Mouse (Mus musculus) embryonic facial prominence, embryonic 14.5 days (tissue): ENCODE results near the gene Echs1. TPM values are rescaled to one million over a fixed set of nuclear protein-coding genes. Genes with fewer than 3 reads are reported as not detected.
A peak's percentile ranks its signal among the peaks of the same experiment; 100 is the strongest.

Source experiments
- ATAC-seq: fragments of 200-750 bp; cut with Nextera tagmentation; 2 replicates; pipeline ENCODE4 v1.8.0; 2017; ENCODE audit warnings: low read depth, moderate number of reproducible peaks, moderate TSS enrichment
- DNase-seq: peaks from one replicate; pipeline ENCODE4 v3.0.0-alpha.2; 2015; ENCODE audit warnings: low spot score
- H3K27ac ChIP-seq: fragments of 300-500 bp; sonication (generic); replicated peaks from 2 replicates; pipeline ENCODE4 v1.5.1; 2014; ENCODE audit warnings: low read depth, mild to moderate bottlenecking, low read length, moderate library complexity
- H3K27me3 ChIP-seq: fragments of 300-500 bp; sonication (generic); replicated peaks from 2 replicates; pipeline ENCODE4 v1.6.1; 2014; ENCODE audit warnings: low read length; ENCODE audit not compliant: control insufficient read depth, insufficient read depth
- H3K36me3 ChIP-seq: fragments of 300-500 bp; sonication (generic); 2 replicates; pipeline ENCODE4 v1.6.1; 2014; ENCODE audit warnings: low read length, mixed read lengths; ENCODE audit not compliant: control insufficient read depth, insufficient read depth
- H3K4me1 ChIP-seq: fragments of 300-500 bp; sonication (generic); 2 replicates; pipeline ENCODE4 v1.6.1; 2014; ENCODE audit warnings: antibody characterized with exemption, low read length; ENCODE audit not compliant: control insufficient read depth, insufficient read depth
- H3K4me2 ChIP-seq: fragments of 300-500 bp; sonication (generic); 2 replicates; pipeline ENCODE4 v1.6.1; 2014; ENCODE audit warnings: low read depth, mild to moderate bottlenecking, low read length, moderate library complexity, mixed read lengths
- H3K4me3 ChIP-seq: fragments of 300-500 bp; sonication (generic); 2 replicates; pipeline ENCODE4 v1.5.1; 2014; ENCODE audit warnings: low read depth, mild to moderate bottlenecking, low read length
- H3K9ac ChIP-seq: fragments of 300-500 bp; sonication (generic); 2 replicates; pipeline ENCODE4 v1.6.1; 2014; ENCODE audit warnings: low read depth, mild to moderate bottlenecking, low read length, moderate library complexity, mixed read lengths
- H3K9me3 ChIP-seq: fragments of 300-500 bp; sonication (generic); 2 replicates; pipeline ENCODE4 v1.6.1; 2016; ENCODE audit warnings: low read length; ENCODE audit not compliant: control insufficient read depth
- WGBS: fragments of 180-500 bp; shearing (Covaris S2); extraction: QIAGEN DNeasy Blood & Tissue Kit; methylation state at CpG from one replicate; pipeline ENCODE4 v1.1.7; 2014; 5-methylcytosine and 5-hydroxymethylcytosine counted together
- polyA plus RNA-seq: library from polyadenylated mRNA; unstranded; fragments of >200 nt; fragmentation: Nextera tagmentation; extraction: Ambion mirVana; gene quantifications from 2 replicates; pipeline ENCODE4 v1.2.1, GENCODE M21; 2014

Echs1 gene
- polyA plus RNA-seq, 1 experiment from 2014 or later: 136 TPM

- no peaks in the 10 kb centered on the region for H3K9me3 ChIP-seq
- no peak overlapping the region for H3K9ac ChIP-seq
- H3K4me1 ChIP-seq: peaks cover 14% of the 10 kb centered on the region; the same call in 1 of the 2 replicates
- DNase-seq: no peak
- 18% methylated on average over 11 of the region's 11 CpGs for WGBS
- no peak for ATAC-seq
- H3K4me2 ChIP-seq: no peak overlapping the region
- no peak overlapping the region for H3K4me3 ChIP-seq
- H3K27me3 ChIP-seq: peaks cover 63% of the 10 kb centered on the region
- no peak overlapping the region for H3K27ac ChIP-seq
- no peaks in the 10 kb centered on the region for H3K36me3 ChIP-seq
Measured at GRCm38 (mm10) chr7:140062307-140062706, 54.0 kb downstream of the Echs1 start.

GRCm38 (mm10) chr7:140061832-140062130, 54.5 kb downstream of the Echs1 start:
- Histone ChIP-seq H3K4me3 (peak overlapping the region; percentile 44), H3K9ac (0 out of 2 replicates have a peak overlapping the region, but pooled peaks have one; percentile 61)
- ATAC-seq: no peak

GRCm38 (mm10) chr7:140060936-140061831, 55.1 kb downstream of the Echs1 start:
- H3K27ac ChIP-seq: no peak overlapping the region
- peak; percentile 58 for ATAC-seq
- peak overlapping the region; percentile 91 for H3K4me2 ChIP-seq
- peak; percentile 69 for DNase-seq
- peak overlapping the region; percentile 44 for H3K4me3 ChIP-seq
- peak overlapping the region; percentile 61 for H3K9ac ChIP-seq
- 2% methylated on average over 41 of the region's 47 CpGs for WGBS
- peaks cover 73% of the 10 kb centered on the region for H3K27me3 ChIP-seq
- no peaks in the 10 kb centered on the region for H3K36me3 ChIP-seq
- H3K4me1 ChIP-seq: peaks cover 14% of the 10 kb centered on the region; the same call in 1 of the 2 replicates
- H3K9me3 ChIP-seq: no peaks in the 10 kb centered on the region

More at GRCm38 (mm10) chr7:140061832-140062130, 54.5 kb downstream of the Echs1 start:
- Histone ChIP-seq H3K4me2 (peak overlapping the region; percentile 91), H3K9me3 (no peaks in the 10 kb centered on the region), H3K27me3 (peaks cover 68% of the 10 kb centered on the region), H3K36me3 (no peaks in the 10 kb centered on the region), H3K27ac (no peak overlapping the region), H3K4me1 (peaks cover 14% of the 10 kb centered on the region; the same call in 1 of the 2 replicates)
- 4% methylated on average over 6 of the region's 6 CpGs for WGBS
- DNase-seq: no peak

GRCm38 (mm10) chr7:140059601-140060000, 56.7 kb downstream of the Echs1 start:
- H3K36me3 ChIP-seq: no peaks in the 10 kb centered on the region
- H3K4me3 ChIP-seq: no peak overlapping the region
- H3K9me3 ChIP-seq: no peaks in the 10 kb centered on the region
- H3K4me1 ChIP-seq: peaks cover 14% of the 10 kb centered on the region; the same call in 1 of the 2 replicates
- H3K27ac ChIP-seq: no peak overlapping the region
- no peak for DNase-seq
- no peak for ATAC-seq
- H3K9ac ChIP-seq: no peak overlapping the region
- WGBS: 39% methylated on average over 4 of the region's 4 CpGs
- H3K4me2 ChIP-seq: no peak overlapping the region
- H3K27me3 ChIP-seq: peaks cover 73% of the 10 kb centered on the region

- Histone ChIP-seq H3K4me2 (peak overlapping the region; percentile 85), H3K9me3 (no peaks in the 10 kb centered on the region), H3K36me3 (no peaks in the 10 kb centered on the region), H3K4me1 (peaks cover 14% of the 10 kb centered on the region; the same call in 1 of the 2 replicates), H3K27me3 (peaks cover 70% of the 10 kb centered on the region), H3K4me3 (peak overlapping the region; percentile 47), H3K27ac (no peak overlapping the region), H3K9ac (peak overlapping the region; percentile 67; the same call in 1 of the 2 replicates)
- no peak for ATAC-seq
- no peak for DNase-seq
- 26% methylated on average over 7 of the region's 7 CpGs for WGBS
Measured at GRCm38 (mm10) chr7:140058528-140058927, 57.7 kb downstream of the Echs1 start.

GRCm38 (mm10) chr7:140057413-140058407, 58.6 kb downstream of the Echs1 start:
- 4% methylated on average over 45 of the region's 53 CpGs for WGBS
- peaks cover 73% of the 10 kb centered on the region for H3K27me3 ChIP-seq
- peaks cover 14% of the 10 kb centered on the region; the same call in 1 of the 2 replicates for H3K4me1 ChIP-seq
- peak overlapping the region; percentile 47 for H3K4me3 ChIP-seq
- ATAC-seq (peak; percentile 83), DNase-seq (peak; percentile 75)
- peak overlapping the region; percentile 85 for H3K4me2 ChIP-seq
- no peaks in the 10 kb centered on the region for H3K36me3 ChIP-seq
- no peaks in the 10 kb centered on the region for H3K9me3 ChIP-seq
- H3K27ac ChIP-seq: no peak overlapping the region
- H3K9ac ChIP-seq: peak overlapping the region; percentile 67

Other genes starting within 250 kb of the Echs1 start
- 0.77 and 1.5 TPM in 2 replicates for gene Kndc1, start 221.8 kb downstream of the Echs1 start, polyA plus RNA-seq
- gene Utf1, start 172.7 kb downstream of the Echs1 start, polyA plus RNA-seq: 0.22 TPM in 1 of 2 replicates, not detected in the other
- 0.48 and 2.4 TPM in 2 replicates for gene 6430531B16Rik, start 137.7 kb downstream of the Echs1 start, polyA plus RNA-seq
- 1.5 and 2.4 TPM in 2 replicates for gene Adam8, start 123.9 kb downstream of the Echs1 start, polyA plus RNA-seq
- gene Zfp511, start 80.1 kb downstream of the Echs1 start, polyA plus RNA-seq: 31.1 and 31.4 TPM in 2 replicates
- 46.2 and 58.5 TPM in 2 replicates for gene Tubgcp2, start 79.8 kb downstream of the Echs1 start, polyA plus RNA-seq
- not detected in 2 replicates for gene Msx3, start 67.4 kb downstream of the Echs1 start, polyA plus RNA-seq
- gene Caly, start 33.9 kb downstream of the Echs1 start, polyA plus RNA-seq: 3.4 and 3.6 TPM in 2 replicates
- 0.60 TPM in 1 of 2 replicates, not detected in the other for gene Prap1, start 23.1 kb downstream of the Echs1 start, polyA plus RNA-seq
- gene Fuom, start 14.0 kb downstream of the Echs1 start, polyA plus RNA-seq: 26.0 and 29.4 TPM in 2 replicates
- gene Paox, start 677 bp downstream of the Echs1 start, polyA plus RNA-seq: 16.7 and 17.8 TPM in 2 replicates
- gene Mtg1, start 21.1 kb upstream of the Echs1 start, polyA plus RNA-seq: 25.0 and 25.4 TPM in 2 replicates
- 1.6 and 2.5 TPM in 2 replicates for gene Sprn, start 38.4 kb upstream of the Echs1 start, polyA plus RNA-seq
- not detected in 2 replicates for gene Olfr522, start 48.3 kb upstream of the Echs1 start, polyA plus RNA-seq
- gene Olfr523, start 56.7 kb upstream of the Echs1 start, polyA plus RNA-seq: 0.20 and 0.22 TPM in 2 replicates
- 0.25 TPM in 1 of 2 replicates, not detected in the other for gene Olfr524, start 89.5 kb upstream of the Echs1 start, polyA plus RNA-seq
- 0.06 TPM in 1 of 2 replicates, not detected in the other for gene Cd163l1, start 101.8 kb upstream of the Echs1 start, polyA plus RNA-seq
- not detected in 2 replicates for gene 5830411N06Rik, start 130.8 kb upstream of the Echs1 start, polyA plus RNA-seq
- not detected in 2 replicates for gene Olfr525, start 204.4 kb upstream of the Echs1 start, polyA plus RNA-seq
- gene Olfr527, start 217.5 kb upstream of the Echs1 start, polyA plus RNA-seq: not detected in 2 replicates
- gene Olfr60, start 245.2 kb upstream of the Echs1 start, polyA plus RNA-seq: not detected in 2 replicates